Mouse (Mus musculus) cerebellum, adult 2 months (tissue): ENCODE results near the gene Rtl5.

ENCODE experiments used
- CTCF ChIP-seq: fragments of 200-500 bp; IDR thresholded peaks from 2 replicates; pipeline ENCODE4 v1.5.1; 2011; ENCODE audit warnings: low read depth, mild to moderate bottlenecking, control low read depth, low read length, moderate library complexity, borderline replicate concordance; ENCODE audit not compliant: insufficient read depth
- POLR2A ChIP-seq: fragments of 200-500 bp; IDR thresholded peaks from 2 replicates; pipeline ENCODE4 v1.6.1; 2011; ENCODE audit warnings: low read length, control low read depth, borderline replicate concordance; ENCODE audit not compliant: insufficient read depth

GRCm38 (mm10) chrX:102018890-102019289, 52.2 kb downstream of the Rtl5 start:
- TF ChIP-seq POLR2A, result no peak
- no peak for TF ChIP-seq CTCF
